Mouse (Mus musculus): ENCODE data around the gene Gtpbp2. TPM values are rescaled to one million over a fixed set of nuclear protein-coding genes. Genes with fewer than 3 reads are reported as not detected.

Gtpbp2 gene
- total RNA-seq (2022) = 10 to 100 TPM; 37.0 to 43.9 (median 40.3) TPM

DNA sequence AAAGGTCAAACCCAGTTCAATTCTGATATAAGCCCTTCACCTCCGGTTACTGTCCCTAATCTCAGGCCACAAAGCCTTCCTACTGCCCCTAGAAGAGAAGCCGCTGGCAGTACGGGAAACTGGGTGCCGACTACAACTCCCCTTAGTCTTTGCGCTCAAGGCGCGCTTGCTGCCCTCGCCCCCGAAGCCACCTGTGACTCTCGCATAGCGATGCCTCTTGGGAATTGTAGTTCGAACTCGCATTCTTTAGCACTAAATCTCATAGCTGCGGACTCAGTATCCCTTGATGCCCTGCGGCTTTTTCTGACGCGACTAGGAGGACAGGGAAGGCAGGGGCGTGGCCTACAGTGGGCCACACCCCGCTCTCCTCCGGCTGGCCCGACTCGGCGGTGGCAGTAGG lies at the start of gene Gtpbp2:
Gene Gtpbp2, plus strand, starts transcription at position 347 of the 400 bp plus-strand sequence.
- peak; percentile 92 to 95 for DNase-seq (ENCODE audit: low spot score in 2 of 2)

DNA sequence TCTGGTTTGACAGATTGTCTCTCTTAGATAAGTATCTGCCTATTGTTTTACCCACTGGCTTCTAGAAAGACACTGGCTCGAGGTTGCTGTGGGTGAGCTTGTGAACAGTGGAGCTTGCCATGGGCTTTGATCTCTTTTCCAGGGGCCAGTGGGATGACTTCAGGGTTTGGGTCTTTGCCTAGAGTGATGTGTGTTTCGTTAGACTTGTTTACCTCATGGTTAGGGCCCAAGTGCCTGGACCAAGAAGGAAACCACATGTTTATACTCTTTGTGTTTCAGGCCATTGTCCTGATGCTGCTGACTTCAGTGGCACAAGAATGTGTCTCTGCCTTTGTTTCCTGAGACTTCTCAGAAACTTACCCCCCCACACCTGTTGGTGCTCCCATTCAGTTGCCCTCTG lies 45.3 kb upstream of the Gtpbp2 start:
- no peak for DNase-seq (ENCODE audit: low spot score in 2 of 2)

DNA sequence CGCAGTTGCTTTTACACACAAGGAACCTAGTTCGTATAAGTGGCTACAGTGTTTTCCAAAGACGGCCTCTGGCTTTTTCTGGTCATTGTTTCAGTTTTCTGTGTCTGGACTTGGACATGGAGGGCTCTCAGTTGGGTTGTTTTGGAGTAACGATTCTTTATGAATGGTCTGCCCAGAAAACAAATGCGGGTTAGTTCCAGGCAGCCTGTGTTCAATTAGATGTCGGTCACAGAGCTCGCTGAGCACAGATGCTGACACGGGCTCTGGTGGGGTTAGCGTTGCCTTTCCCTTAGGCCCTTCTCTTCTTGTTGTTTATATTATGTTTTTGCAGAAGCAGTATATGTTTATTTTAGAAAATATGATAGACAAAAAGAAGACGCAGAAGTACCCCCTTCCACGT lies 44.7 kb upstream of the Gtpbp2 start:
- no peak for DNase-seq (ENCODE audit: low spot score in 2 of 2)

DNA sequence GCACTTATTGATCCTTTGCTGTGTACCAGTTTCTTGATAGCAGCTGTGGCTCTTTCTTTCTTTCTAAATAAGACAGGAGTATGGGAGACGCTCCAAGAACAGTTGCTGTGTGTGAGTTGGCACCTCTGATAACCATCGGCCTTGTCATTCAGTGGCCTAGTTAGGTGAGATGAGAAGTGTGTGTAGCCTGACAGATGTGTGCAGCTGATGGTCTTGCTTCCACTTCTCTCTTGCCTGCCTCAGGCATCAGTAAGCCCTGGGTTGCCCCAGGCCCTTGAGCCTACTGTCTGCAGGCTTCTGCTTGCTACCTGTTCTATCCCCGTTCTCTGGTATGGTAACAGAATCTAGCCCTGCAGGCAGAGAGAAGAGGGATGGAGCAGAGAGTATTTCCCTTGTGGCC lies 44.0 kb upstream of the Gtpbp2 start:
- no peak for DNase-seq (ENCODE audit: low spot score in 2 of 2)

DNA sequence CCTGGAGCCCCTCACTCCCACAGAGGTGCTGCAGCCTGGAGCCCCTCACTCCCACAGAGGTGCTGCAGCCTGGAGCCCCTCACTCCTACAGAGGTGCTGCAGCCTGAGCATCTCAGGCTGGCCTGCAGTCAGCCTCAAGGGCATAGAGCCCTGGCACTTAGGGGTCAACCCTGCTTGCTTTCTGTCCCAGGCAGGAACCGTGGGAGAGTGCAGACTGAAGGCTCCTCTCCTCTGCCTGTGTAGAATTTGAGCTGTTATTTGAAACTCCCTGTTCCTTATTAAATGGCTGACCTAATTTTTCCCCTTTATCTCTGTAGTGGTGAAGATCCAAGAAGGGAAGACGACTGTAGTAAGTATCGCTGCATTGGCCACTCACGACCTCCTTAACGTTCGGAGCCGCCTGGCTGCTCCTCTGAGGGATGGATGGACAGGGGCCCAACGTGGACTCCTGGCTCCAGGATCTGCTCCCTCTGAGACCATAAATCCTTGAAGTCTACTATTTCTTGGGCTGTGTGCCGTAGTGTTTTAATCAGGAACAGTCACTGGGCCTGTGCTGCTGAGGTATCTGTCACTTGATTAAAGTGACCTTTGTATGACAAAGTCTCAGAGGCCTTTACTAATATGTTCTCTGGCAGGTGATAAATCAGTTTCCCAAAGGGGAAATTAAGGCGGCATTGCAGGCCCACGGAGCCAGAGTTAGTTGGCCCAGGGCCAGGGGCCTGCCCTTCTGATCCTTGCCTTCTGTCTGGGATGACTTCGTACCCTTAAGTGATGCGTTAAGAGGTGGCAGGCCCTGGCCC lies 43.0 kb upstream of the Gtpbp2 start:
- no peak for DNase-seq (ENCODE audit: low spot score in 2 of 2)

DNA sequence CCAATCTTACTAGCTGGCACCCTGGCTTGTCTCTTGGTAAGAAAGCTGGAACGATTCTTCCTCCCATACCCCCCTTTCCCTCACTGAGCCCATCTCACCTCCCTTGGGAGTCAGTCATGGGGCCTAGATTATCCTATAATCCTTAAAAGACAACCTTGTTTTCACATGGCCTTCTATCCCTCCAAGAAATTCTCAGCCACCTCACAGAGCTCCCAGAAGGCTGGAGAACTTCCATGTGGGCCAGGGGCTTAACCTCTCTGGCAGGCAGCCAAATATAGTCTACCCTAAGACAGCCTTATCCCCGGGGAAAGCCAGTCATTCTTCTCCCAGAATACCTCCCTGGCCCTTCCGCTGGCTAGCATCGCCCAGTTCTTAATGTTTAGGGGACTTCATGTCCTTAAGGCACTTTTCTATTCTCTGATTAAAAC lies 42.4 kb upstream of the Gtpbp2 start:
- no peak for DNase-seq (ENCODE audit: low spot score in 2 of 2)

DNA sequence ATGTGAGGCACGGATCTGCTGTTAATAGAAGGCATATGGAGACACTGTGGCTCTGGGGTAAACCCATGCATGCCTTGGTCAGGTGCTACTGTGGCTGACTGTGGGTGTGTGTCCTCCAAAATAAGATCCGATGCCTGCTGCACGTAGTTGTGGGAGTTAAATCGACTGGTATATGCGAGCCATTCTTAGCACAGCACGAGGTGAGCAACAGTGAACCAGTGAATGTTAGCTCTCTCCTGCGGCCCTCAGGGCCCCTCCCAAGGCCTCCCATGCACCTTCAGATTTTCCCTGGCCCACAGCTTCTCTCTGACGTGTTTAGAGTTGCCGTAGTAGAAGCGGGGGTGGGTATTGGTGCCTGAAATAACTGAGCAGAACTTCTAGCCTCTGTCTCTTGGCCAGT lies 41.2 kb upstream of the Gtpbp2 start:
- no peak for DNase-seq (ENCODE audit: low spot score in 2 of 2)

DNA sequence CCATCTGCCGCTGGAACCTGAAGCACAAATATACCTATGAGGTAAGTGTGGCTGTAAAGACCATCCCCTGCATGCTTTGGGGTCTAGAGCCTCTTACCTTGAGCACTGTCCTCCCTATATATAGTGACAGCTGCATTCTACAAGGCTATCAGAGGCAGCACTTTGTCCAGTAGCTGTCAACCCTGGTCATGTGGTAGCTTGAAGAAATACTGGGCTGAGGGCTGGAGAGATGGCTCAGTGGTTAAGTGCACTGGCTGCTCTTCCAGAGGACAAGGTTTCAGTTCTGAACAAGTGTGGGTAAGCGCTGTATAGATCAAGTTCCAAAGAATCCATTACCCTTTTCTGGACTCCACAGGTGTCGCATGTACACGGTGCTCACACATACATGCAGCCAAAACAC lies 38.0 kb upstream of the Gtpbp2 start:
- DNase-seq (ENCODE audit: low spot score in 2 of 2) = no peak

DNA sequence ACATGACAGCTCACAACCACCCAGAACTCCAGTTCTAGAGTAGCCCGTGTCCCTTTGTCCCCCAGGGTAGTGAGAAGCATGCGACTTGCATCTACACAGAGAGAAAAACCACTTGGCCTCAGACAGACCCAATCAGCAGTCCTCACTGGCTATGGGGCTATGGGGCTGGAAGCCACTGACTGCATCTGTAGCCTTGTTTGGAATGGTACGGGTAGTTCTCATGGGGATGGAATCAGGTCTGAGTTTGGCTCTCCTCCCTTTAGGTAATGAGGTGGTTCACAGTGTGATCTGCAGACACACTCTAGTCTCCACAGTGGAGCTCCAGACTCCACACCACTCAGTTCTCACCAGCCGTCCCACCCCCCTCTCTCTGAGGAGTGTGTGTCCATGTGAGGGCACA lies 37.5 kb upstream of the Gtpbp2 start:
- no peak for DNase-seq (ENCODE audit: low spot score in 2 of 2)

DNA sequence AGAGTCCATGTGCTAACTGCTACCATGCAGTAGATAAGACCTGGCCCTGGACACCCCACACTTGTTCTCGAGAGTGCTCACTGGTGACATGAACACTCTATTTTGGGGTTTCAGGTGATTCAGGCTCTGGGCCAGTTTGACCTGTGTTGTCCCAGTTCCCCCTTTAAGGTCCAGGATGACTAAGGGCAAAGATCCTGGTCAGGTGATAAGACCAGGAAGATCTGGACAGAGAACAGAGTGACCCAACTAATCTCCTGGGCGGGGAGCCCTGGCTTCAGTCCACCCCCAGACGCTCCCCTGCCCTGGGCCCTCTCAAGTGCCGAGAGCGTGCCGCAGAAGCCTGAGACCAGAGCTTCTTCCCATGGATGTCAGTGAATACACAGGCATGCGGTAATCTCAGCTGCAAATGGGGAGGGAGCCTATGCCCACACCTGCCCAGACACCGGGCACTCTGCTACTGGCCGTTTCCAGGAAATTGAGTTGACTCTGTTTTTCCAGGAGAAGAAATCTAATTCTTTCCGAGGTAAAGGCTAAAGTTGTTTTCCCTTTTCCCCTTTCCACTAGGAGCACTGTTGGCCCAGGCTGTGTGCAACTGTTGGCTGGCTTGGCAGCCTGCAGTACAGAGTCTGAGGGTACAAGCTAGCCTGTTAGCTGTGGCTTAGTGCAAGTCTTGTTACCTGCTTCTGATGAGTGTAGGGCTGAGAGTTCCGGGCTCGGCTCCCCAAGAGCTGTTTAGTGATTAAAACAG lies 36.7 kb upstream of the Gtpbp2 start:
- peak; percentile 45 to 79 for DNase-seq (ENCODE audit: low spot score in 2 of 2)

DNA sequence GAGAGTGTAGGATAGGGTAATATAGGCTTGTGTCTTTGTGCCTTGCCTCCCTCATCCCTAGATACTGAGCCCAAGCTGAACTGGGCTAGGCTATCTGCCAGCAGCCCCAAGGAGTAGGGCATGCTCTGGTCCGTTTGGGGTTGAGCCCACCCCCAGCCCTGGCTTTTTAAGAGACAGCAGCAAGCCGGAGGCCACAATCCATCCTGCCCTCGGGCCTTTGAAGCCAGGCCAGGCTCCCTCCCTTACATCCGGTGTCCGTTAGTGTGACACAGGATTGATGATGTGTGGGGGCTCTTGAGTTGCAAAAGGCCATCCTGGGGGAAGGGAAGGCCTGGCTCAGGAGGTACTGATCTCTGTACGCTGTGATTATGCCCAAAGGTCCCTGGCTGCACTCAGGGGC lies 34.2 kb upstream of the Gtpbp2 start:
- DNase-seq (ENCODE audit: low spot score in 2 of 2) = no peak

DNA sequence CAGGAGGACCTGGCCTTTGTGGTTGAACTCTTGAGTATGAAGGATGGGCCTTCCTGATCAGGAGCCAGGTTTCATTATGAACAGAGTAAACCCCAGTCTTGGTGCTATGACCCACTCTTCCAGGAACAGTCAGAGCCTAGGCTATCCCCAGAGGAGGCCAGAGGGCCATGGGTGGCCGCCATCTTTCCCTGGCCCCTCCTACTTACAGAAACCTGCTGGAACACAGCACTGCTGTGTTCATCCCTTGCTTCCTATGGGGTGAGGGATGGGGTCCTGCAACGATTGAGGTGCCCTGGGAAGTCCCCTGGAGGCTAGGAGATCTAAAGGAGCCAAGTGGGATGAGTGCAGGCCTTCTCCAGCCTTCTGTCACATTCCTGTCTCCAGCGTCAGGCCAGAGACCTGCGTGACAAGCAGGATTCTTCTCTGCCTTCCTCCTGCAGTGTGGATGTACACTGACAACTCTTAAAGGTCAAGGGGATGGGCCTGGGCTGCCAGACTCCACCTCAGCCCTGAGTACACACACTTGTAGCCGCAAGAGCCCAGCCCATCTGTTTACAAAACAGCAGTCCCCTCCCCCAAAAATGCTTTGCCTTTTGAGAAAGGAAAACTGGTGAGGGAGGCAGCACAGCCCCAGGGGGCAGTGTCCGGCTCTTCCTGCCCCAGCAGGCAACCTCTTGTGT lies 32.9 kb upstream of the Gtpbp2 start:
- peak in 1 of 2 experiments; percentile 42 for DNase-seq (ENCODE audit: low spot score in 2 of 2)

DNA sequence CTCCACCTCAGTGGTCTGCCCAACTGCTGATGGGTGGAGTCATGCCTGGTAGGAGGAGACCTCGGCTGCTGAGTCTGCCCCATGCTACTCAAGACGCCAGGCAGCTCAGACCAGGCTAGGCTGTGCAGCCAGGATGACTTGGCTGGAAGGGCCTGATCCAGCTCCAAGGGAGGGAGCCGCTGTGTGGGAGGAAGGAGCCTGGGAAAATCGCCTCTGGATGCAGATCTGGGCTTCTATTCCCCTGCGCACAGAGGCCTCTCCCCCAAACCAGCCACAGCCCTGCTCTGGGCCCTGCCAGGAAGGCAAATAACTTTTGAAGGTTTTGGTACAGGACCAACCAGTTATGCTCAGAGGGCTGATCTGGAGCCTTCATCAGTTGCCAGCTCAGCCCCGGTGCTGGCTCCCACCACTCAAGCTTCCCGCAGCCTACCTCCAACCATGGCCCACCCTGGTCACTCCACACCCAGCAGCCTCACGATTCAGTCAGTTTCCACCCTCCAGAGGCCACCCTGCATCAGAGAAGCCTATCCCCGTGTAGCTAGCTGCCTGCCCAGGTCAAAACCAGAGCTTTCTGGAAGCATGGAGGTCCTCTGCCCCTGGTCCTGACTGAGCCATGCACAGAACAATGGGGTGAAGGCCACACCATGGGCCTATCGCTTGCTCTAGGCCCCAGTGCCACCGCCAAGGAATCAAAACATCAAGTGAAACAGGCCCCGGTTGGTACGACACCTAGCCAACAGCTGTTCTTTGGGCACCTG lies 30.9 kb upstream of the Gtpbp2 start:
- peak; percentile 56 to 68 for DNase-seq (ENCODE audit: low spot score in 2 of 2)

DNA sequence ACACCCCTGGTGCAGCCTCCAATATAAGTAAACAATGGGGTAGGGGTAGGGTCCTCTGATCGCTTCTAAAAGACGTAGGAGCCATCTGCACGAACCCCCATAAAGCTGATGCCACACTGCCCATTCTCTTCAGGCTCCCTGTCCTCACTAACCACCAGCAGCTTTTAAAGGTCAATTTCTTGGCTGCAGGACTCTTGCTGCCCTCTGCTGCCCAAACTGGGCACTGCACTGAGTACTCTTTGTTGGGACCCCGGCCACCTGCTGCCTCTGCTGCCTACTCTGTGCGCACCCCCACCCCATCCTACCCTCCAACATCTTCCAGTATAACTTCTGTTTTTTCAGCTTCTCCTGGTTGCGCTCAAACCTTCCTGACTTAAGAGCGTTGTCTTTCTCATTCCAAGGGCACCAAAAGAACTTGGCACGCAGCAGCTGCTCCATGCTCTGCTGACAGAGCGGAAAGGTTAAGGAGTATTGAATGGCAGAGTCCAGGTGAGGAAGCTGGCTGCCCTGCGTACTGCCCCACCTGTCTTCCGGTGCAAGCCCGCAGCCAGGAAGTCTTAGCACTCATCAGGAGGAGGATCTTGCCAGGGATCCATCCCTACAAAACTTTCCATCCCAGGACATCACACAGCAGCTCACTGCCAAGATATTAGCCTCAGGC lies 28.6 kb upstream of the Gtpbp2 start:
- peak; percentile 75 to 80 for DNase-seq (ENCODE audit: low spot score in 2 of 2)

DNA sequence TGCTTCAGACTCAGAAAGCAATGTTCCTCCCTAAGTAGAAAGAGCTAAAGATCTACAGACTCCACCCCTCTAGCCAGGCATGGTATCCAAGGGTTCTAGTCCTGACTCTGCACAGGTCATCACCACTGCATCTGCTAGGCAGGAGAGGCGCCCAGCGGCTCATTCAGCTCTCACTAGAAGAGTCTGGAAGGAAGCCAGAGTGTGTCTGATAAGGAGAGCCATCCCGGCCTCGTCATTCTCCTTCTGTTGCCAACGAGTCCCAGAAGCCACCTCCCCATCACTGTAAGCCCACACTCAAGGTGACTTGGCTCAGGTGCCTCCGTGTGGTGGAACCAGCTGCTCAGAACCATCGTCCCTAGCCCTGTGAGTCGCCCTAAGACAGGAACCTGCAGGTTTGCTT lies 28.0 kb upstream of the Gtpbp2 start:
- no peak for DNase-seq (ENCODE audit: low spot score in 2 of 2)

DNA sequence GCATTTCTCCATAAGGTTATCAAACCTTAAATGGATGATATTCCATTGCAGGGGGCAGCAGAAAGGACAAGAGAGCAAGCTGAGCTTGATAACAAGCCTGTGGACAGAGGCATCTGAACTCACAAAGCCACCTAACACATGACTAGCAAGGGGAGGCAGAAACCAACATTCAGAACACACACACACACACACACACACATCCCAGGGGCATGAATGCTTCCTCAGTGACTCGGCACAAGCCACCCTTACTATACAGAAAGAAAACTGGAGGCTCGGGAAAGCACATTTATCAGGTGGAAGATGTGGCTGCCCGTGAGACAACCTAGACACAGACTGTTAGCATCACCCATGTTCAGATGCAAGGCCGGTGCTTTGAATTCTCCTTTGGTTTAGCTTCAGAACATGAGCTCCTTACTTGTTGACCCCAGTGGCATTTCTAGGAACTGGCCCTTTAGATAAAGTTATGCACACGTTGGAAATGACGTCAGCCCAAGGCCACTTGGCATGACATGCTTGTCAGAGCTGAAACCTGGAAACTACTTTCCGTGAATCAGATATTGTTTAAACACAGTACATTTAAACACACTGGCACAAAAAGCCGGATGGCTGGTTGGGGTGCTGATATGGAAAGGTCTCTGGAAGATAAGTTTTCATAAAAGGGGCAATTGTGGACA lies 22.1 kb upstream of the Gtpbp2 start:
- no peak for DNase-seq (ENCODE audit: low spot score in 2 of 2)

DNA sequence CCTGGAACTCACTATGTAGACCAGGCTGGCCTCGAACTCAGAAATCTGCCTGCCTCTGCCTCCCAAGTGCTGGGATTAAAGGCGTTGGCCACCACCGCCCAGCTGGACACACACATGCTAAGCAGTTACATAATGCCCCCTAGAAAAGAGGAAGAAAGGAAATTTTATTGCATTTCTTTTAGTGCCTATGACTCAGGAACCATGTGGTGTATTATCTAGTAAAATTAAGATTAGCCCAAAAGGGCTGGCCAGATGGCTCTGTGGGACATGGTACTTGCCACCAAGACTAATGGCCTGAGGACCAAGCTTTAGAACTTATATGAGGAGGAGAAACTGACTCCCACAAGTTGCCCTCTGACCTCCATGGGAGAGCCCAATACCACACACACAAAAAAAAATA lies 21.0 kb upstream of the Gtpbp2 start:
- DNase-seq (ENCODE audit: low spot score in 2 of 2) = no peak

DNA sequence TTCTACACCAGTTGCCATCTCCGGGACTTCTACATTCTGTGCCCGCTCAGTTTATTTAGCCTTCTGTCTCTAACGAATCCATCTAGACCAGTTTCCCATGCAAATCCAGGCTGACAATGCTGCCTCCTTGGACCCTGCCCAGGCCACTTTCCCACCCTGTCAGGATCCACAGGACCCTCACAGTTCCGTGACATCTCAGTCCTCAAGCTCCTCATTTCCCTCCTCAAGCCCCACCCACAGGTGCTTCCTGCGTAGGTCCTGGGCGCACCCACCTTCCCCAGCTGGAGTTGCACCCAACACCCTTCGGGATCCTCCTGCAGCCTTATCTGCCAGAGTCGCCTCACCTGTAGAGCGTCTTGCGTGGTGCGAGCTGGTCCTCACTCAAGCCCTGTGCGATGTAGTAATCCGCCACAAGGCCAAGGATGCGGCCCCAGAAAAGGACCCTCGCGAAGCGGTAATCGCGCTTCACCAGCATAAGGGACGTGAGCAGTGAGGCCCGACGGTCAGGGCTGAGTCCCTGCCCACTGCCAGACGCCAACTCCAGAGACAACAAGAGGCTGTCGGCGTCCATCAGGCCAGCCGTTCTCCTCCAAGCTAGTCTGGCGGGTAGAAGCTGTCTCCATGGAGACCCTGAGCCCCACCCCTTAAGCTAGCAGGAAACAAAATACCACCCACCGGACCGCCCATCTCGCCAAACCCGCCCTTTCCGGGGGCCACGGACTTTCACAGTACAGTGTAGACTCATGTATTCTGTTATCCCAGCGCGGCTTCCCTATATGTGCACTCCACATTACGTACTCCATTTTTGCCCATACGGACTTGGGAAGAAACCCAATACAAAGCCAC lies 17.0 kb upstream of the Gtpbp2 start, which contains the start of gene Rsph9:
Gene Rsph9, minus strand, starts transcription at position 639 of the 846 bp plus-strand sequence.
- DNase-seq (ENCODE audit: low spot score in 2 of 2) = peak; percentile 64

Data from gastrocnemius, adult 8-10 months (tissue).